Comparison of ENCODE assay signal across 9 mouse cellular contexts in the genomic region with DNA sequence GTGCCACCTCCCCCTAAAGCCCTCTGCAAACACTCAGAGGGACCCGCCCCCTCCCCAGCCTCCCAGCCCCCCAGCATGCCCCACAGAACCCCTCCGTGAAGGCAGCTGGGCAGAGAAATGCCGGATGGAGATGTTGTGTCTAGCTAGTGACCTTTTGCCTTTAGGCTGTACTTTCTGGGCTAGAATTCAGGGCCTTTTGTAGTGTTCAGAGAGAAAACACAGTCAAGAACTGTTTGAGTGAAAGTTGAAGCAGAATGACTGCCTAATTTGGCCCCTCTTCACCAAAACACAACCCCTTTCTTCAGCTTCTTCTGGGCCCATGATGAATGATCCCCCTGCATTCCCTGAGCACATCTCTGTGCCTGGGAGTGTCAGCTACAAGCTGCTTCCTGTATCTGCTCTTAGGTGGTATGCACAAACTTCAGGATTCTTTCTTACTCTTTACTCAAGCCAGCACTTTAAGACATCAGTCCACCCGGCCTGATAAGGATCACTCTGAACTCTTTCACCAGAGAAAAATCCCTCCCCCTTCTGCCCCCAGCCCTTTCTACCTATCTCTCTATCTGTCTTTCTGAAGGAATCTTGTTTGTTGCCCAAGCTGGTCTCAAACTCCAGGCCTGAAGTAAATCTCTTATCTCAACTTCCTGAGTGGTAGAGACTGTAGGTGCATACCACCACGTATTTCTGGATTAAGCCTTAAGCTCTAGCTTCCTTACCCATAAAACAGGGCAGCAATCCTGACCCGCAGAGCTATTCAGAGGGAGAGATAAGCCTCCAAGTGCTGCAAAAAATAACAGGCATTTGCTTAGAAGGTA. TPM values are rescaled to one million over a fixed set of nuclear protein-coding genes. Genes with fewer than 3 reads are reported as not detected.
A peak's percentile ranks its signal among the peaks of the same experiment; 100 is the strongest.
DNase-seq lines count a peak whose midpoint lies in the region; ATAC-seq lines count a peak whose summit lies in the region.
"Had no signal": no experiment of that assay in that cellular context is flagged by ENCODE, and none has a peak within 500 bp of the region (broad histone marks: within the 10 kb centered on the region; RNA-seq: fewer than 3 reads in every experiment).

No protein-coding gene starts in this region.

- peaks cover 78% of the 10 kb centered on the region for H3K4me1 ChIP-seq in lung, embryonic 15.5 days
- peaks cover 94% of the 10 kb centered on the region for H3K4me1 ChIP-seq in limb, embryonic 10.5 days
- H3K4me1 ChIP-seq in neural tube, embryonic 13.5 days (replicated peaks) = peaks cover 60% of the 10 kb centered on the region

- H3K9me3 ChIP-seq in lung, embryonic 15.5 days = no peaks in the 10 kb centered on the region
- H3K9me3 ChIP-seq in limb, embryonic 10.5 days (replicated peaks) = no peaks in the 10 kb centered on the region
- no peaks in the 10 kb centered on the region for H3K9me3 ChIP-seq in neural tube, embryonic 13.5 days

- peak; percentile 70 for ATAC-seq in lung, embryonic 15.5 days (ENCODE audit: borderline replicate concordance, extremely low read depth, low FRiP score, low TSS enrichment)
- ATAC-seq in neural tube, embryonic 13.5 days (ENCODE audit: low read depth) = no peak
- ATAC-seq in CD4-positive, CD25-positive, alpha-beta regulatory T cell, adult 4 months = no peak

- peak; percentile 24 for DNase-seq in adrenal gland, adult 2 months
- no peak for DNase-seq in adrenal gland, adult 18-20 months (ENCODE audit: low spot score in 2 of 2)
- DNase-seq in lung, postnatal 4 days = no peak
- DNase-seq in limb, embryonic 10.5 days (ENCODE audit: low spot score) = peak; percentile 75
- no peak for DNase-seq in layer of hippocampus, postnatal 14 days (ENCODE audit: low spot score in 2 of 2)
- DNase-seq: adrenal gland, adult 8-10 months had no signal

- H3K9ac ChIP-seq in lung, embryonic 15.5 days = peak overlapping the region; percentile 4; the same call in 1 of the 2 replicates
- H3K9ac ChIP-seq in neural tube, embryonic 13.5 days = no peak overlapping the region

- no peaks in the 10 kb centered on the region for H3K27me3 ChIP-seq in lung, embryonic 15.5 days
- H3K27me3 ChIP-seq in limb, embryonic 10.5 days (ENCODE audit: low read depth, poor library complexity, severe bottlenecking) = no peaks in the 10 kb centered on the region
- no peaks in the 10 kb centered on the region for H3K27me3 ChIP-seq in neural tube, embryonic 13.5 days

- H3K4me2 ChIP-seq in lung, embryonic 15.5 days = no peak overlapping the region; the same call in 1 of the 2 replicates
- H3K4me2 ChIP-seq in neural tube, embryonic 13.5 days = no peak overlapping the region

- H3K27ac ChIP-seq in lung, embryonic 15.5 days = peak overlapping the region; percentile 96
- H3K27ac ChIP-seq in limb, embryonic 10.5 days = peak overlapping the region; percentile 96
- peak overlapping the region; percentile 72 for H3K27ac ChIP-seq in neural tube, embryonic 13.5 days (replicated peaks)

- no peaks in the 10 kb centered on the region for H3K36me3 ChIP-seq in lung, embryonic 15.5 days
- H3K36me3 ChIP-seq in limb, embryonic 10.5 days = no peaks in the 10 kb centered on the region
- no peaks in the 10 kb centered on the region for H3K36me3 ChIP-seq in neural tube, embryonic 13.5 days

- H3K4me3 ChIP-seq in lung, embryonic 15.5 days = no peak overlapping the region
- H3K4me3 ChIP-seq in limb, embryonic 10.5 days = peak overlapping the region; percentile 33
- no peak overlapping the region for H3K4me3 ChIP-seq in neural tube, embryonic 13.5 days

- WGBS in lung, embryonic 15.5 days = 5% methylated on average over 6 of the region's 6 CpGs
- 3% methylated on average over 6 of the region's 6 CpGs for WGBS in limb, embryonic 10.5 days
- whole genome bisulfite sequencing in neural tube, embryonic 13.5 days = 8% methylated on average over 6 of the region's 6 CpGs

RNA-seq across cellular contexts. Expression of a gene that starts 23.4 kb away (rescaled TPM):
- 1 to 10 TPM; 1.3 to 2.7 TPM for total RNA-seq in adrenal gland, adult 2 months (2021)
- 0.20 and 0.22 TPM in 2 replicates for polyA plus RNA-seq in adrenal gland, adult 2 months (2012; rRNA removed)
- 1 to 10 TPM; 1.3 TPM for total RNA-seq in adrenal gland, adult 18-20 months (2021)
- polyA plus RNA-seq in lung, embryonic 15.5 days (2015; fragmentation: Nextera tagmentation; extraction: Ambion mirVana) = 86.1 and 88.1 TPM in 2 replicates
- 101 and 110 TPM in 2 replicates for polyA plus RNA-seq in limb, embryonic 10.5 days (2016; fragmentation: Nextera tagmentation; extraction: Ambion mirVana)
- 13.5 and 15.5 TPM in 2 replicates for polyA plus RNA-seq in neural tube, embryonic 13.5 days (2015; fragmentation: Nextera tagmentation; extraction: Ambion mirVana)
- total RNA-seq in layer of hippocampus, postnatal 14 days (2021) = 1 to 10 TPM; 1.0 to 2.1 TPM
- 10 to 100 TPM in 1 of 2 experiments, 1 to 10 TPM in 1; 8.3 to 13.4 TPM for polyA plus RNA-seq in CD4-positive, CD25-positive, alpha-beta regulatory T cell, adult 4 months (2017; shearing (Covaris generic))

Comparison
In these comparisons a context has a peak if more than half of its experiments do, and no peak if none do; other contexts are left out.
1. DNase-seq: peak in adrenal gland, adult 2 months (single experiment) and limb, embryonic 10.5 days (single experiment); none in adrenal gland, adult 18-20 months (0 of 2), lung, postnatal 4 days (0 of 2) and layer of hippocampus, postnatal 14 days (0 of 2).
2. Peak in every context shown above with its lines, with median percentiles within 50 percentile points of each other: H3K27ac ChIP-seq.